Mouse (Mus musculus): ENCODE results near the gene Oasl2. TPM values are rescaled to one million over a fixed set of nuclear protein-coding genes. Genes with fewer than 3 reads are reported as not detected.
A peak's percentile ranks its signal among the peaks of the same experiment; 100 is the strongest.
"Not testable (repeated sequence)": the region's sequence is repeated elsewhere in the genome, so short reads cannot be mapped to it uniquely, and the experiment has no call there.

The Oasl2 gene
- 1 to 10 TPM; 1.3 to 9.8 (median 4.7) TPM for total RNA-seq (2022)

DNA sequence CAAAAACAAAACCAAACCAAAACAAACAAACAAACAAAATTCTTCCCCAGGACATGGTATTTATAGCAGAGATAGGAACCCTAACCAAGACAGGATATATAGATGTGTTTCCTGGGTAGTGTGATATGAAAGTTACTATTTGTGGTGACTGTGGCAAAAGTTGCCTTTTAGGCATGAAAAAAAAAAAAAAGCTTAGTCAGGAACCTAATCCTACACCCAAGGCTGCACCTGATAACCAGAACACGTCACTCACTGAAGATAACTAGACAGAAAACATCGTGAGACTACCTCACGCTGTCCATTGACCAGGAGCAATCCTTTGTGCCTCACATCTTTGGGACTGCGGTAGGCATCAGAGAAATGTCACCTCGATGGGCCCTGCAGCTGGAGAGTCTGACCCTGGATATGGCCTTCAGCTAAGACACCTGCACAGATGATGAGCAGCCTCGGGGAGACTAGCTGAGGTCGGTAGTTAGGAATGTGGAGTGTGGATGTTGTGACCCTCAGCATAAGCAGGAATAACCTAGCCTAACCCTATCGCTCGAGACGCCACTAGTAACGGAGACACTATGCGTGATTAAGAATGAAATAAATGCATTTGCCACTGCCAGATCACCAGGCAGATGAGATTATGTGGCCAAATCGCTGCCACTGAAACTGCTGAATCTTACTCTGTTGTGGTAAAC lies at the start of gene Oasl2:
Gene Oasl2 (plus strand): TSS at position 249 of the 686 bp plus-strand sequence.
- no peak for DNase-seq (ENCODE audit: low spot score in 2 of 2)

DNA sequence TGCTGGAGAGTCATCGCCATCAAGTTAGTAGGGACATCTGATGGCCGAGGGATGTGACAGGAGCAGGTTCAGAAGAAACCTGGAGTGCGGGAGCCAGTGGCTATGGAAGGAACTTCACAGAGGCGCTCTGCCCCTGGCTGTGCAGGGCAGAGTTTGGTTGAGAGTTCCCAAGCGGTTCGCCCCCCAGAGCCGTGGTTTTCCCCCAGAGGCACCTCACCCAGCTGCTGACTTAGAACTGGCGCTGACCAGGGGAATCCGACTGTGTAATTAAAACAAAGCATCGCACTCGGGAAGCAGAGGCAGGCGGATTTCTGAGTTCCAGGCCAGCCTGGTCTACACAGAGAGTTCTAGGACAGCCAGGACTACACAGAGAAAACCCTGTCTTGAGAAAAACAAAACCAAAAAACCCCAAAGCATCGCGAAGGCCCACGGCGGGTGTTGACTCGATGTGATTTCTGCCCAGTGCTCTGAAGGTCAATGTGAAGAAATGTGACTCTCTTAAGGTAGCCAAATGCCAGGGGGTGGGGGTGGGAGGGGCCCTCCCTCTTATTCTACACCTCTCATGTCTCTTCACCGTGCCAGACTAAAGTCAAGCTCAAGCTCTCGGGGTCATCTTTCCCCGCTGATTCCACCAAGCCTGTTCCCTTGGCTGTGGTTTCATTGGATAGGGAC lies 45.0 kb upstream of the Oasl2 start:
- no peak for DNase-seq (ENCODE audit: low spot score in 2 of 2)

DNA sequence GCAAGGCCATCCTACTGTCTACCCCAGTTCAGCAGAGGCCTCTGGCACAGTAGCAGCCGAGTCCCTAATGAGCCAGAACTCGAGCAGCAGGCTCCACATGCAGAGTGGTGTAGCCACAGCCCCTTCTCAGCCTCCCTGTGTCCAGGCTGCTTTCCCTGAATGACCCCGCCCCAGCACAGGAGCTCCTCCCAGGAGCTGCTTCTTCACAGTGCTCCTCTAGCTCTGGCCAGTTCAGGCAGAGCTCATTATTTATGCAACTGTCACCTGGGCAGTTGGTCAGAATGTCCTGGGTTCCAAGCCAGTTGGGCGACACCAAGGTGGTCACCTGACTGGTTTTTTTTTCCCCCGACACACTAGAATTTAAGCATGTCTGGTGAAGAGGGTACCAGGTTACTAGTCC lies 43.4 kb upstream of the Oasl2 start, which contains the start of gene 4930519G04Rik:
Gene 4930519G04Rik (plus strand): TSS at position 301 of the 400 bp plus-strand sequence.
- DNase-seq (ENCODE audit: low spot score in 2 of 2): not testable (repeated sequence)

DNA sequence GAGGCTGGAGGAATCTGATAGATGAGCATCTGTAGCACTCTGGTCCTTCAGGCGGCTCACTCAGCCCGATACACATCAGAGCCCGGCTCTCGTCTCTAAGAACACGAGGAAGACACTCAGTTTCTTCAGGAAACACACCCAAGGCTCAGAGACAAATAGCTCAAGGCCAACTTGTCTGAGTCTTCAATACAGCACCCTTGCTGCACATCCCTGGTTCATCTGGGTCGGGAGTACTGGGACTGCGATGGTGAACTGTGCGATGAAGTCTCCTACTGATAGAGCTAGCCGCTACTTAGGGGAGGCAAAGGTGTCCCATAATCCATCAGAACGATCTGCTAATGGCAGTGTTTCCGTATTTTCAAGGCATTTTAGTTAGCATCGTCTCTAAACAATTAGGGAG lies 38.2 kb upstream of the Oasl2 start, which contains the start of gene Gm9936:
Gene Gm9936 (minus strand): TSS at position 101 of the 400 bp plus-strand sequence.
- DNase-seq (ENCODE audit: low spot score in 2 of 2): no peak

DNA sequence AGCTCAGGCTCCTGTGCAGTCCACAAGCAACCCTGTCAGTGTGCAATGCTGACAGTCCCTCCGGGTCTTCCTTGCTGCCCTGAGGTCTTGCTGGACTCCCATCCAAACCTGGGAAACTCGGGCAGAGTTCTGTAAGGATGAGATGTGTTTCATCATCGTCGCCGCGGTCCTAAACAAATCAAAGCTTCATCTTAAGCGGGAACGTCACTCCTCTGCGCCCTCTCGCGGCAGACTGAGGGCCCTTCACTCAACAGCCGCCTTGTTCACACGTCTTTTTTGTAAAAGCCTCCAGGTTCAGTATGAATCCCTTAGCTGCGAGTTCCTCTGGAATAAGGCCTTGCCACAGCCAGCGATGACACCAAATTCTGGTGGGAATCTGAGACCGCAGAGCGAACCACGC lies 37.5 kb upstream of the Oasl2 start:
- DNase-seq (ENCODE audit: low spot score in 2 of 2): peak; percentile 38 to 72

DNA sequence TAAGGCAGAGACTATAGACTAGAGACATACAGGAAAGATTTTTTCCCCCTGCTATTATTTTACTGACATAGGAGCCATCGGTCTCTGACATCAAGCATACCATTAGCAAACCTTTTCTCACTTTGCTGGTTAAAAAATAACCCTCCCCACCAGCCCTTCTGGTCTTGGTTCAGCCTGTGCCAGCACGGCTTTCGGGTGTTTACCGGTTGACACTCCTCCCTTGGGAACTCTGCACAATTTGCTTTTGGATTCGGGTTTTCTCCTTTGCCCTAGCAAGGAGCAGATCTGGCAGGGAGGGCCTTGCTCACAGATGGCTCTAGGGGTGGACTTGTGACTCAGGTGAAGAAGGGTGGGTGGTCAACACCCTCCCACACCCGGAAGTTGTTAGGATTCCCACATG lies 35.0 kb upstream of the Oasl2 start:
- DNase-seq (ENCODE audit: low spot score in 2 of 2): no peak

DNA sequence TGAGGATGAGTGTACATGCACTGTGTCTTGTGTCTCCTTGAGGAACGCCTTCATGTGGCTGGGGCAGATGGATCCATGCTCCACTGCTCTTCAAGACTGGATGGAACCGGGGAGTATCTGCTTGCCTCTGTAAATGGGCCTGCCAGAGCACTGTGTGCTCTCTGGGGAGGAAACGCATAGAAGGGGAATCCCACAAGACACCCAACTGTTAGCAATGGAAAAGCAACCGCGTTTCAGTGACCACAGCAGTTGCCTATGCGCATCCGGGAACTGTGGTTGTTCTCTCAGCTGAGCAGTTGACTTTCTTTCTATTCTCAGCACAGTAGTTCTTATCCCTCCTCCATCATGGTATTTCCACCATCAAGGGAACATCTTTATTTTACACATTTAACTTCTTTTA lies 31.9 kb upstream of the Oasl2 start:
- DNase-seq (ENCODE audit: low spot score in 2 of 2): no peak

DNA sequence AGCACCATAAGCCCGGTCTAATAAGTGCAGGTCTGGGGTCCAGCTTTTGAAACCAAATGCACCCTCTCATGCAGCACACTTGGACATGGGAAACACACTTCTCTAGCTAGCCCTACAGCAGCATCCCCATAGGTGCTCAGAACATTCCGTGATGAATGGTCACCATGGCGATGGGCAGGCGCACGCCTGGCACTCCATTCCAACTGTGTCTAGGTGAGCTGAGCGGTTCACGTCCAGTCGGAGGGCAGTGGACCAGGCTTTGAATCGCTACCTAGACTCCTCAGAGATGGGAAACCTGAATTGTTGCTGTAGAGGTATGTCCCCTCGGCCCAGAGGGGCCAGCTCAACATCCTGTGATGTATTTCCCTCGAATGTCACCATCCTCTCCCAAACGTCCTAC lies 31.5 kb upstream of the Oasl2 start:
- no peak for DNase-seq (ENCODE audit: low spot score in 2 of 2)

DNA sequence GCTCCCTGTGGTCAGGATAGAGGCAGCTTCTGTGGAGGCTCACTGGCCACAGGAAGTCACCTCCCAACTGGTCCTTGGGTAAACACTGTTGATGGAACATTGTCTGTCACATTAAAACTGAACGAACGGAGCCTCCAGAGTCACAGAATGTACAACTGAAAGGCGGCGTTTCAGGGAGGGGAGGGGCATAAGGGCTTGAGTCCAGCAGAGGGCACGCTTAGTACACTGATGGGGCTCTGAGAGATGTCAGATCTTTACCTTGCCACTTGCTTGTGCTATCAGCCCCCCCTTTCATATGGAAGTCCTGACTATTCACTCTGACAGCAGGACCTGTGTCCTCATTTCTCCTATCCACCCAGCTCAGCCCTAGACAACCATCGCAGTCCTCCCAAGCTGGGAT lies 20.9 kb upstream of the Oasl2 start:
- no peak for DNase-seq (ENCODE audit: low spot score in 2 of 2)

DNA sequence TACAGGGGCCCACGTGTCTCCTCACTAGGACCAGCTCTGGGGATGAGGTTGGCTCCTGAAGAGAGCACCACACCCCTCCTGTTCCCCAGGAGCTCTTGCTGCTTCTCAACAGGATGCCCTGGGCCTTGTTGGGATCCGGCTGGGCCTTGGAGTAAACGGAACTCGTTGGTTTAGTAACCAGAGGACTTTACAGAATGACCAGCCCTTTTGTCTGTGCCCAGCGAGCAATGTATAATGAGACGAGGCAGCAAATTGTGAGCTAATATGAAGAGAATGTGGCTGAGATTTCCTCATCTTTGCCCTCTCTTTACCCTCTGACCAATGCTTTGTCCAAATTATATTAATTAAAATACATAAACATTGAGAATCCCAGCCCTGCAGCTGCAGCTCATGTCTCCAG lies 20.4 kb upstream of the Oasl2 start:
- DNase-seq (ENCODE audit: low spot score in 2 of 2): no peak

DNA sequence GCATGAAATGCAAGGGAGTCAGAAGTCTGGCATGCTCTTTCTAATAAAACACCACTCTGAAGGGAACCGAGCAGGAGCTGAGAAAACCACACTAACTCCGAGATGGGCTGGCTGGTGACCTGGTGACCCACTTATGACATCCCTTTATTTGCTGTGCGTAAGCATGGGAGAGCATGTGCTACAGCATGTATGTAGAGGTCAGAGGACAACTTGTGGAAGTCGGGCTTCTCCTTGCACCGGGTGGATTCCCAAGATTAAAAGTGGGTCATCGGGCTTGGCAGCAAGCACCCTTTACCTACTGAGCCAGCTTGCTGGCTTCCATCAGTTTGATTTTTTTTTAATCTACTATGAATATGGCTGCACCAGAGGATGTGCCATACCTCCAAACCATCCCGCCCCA lies 19.2 kb upstream of the Oasl2 start:
- no peak for DNase-seq (ENCODE audit: low spot score in 2 of 2)

DNA sequence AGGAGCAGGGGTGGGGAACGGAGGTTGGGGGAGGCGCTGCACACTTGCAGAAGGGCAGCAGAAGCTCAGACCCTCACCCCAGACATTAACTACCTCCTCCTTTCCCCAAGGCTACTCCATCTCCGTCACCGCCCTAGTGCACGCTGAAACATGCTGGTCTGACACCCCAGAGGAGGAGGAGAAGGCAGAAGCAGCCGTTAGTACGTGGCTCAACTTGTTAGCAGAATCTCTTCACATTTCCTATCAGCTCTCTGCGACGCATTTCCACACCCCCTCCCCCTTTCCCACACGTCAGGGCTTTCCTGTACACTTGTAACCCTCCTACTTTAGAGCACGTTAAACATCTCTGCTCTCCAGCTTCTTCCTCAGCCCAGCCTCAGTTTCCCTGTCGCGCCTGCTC lies 17.3 kb upstream of the Oasl2 start:
- no peak for DNase-seq (ENCODE audit: low spot score in 2 of 2)

DNA sequence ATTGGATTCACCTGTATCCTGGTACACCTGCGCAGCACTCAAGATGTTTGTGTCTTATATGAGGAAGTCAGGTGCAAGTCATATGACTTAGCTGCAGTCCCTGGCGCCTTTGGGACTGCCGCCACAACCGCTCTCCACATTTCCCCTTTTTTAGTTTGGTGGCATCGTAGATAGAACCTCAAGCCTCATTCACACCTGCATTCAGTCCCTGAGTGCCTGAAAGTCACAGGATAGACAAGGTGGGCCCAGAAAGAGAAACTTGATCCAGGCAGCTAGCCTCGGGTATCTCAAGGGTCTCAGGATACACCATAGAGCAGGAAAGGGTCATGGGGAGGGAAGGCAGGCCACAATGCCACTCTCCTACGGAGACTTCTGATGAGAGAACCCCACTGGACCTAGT lies 14.4 kb upstream of the Oasl2 start:
- DNase-seq (ENCODE audit: low spot score in 2 of 2): not testable (repeated sequence)

DNA sequence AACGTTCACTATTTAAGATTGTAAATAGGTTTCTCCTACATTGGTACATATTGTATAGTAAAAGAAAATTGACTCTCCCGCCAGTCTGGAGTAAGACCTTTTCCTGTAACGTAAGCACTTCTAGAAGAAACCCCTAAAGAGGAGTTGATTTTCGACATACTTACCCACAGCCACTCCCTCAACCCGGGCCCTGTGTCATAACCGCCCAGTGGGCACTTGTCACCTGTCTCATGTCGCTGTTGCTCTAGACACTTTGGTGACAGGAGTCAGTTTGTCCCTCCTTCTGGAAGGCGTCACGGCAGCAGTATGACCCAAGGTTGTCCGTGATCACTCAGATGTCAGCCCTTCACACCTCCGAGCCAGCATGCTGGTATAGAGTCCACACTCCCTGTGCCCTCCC lies 13.7 kb upstream of the Oasl2 start:
- no peak for DNase-seq (ENCODE audit: low spot score in 2 of 2)

DNA sequence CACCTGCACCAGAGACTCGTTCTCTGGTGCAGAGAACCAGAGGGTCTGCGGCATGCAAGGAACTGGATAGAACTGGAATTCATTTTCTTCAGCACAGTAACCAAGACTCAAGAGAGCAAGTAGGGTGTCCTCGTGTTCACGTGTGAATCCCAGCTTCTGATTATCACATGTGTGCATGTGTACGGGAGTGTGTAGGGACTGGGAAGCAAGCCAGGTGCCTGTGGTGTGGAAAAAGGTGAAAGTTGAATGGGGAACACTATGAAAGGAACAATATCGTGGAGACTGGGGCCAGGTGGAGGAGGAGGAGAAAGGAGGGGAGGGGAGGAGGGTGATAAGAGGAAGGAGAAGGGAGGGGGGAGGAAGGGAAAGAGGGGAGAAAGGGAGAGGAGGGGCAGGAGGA lies 9.9 kb upstream of the Oasl2 start:
- DNase-seq (ENCODE audit: low spot score in 2 of 2): no peak

DNA sequence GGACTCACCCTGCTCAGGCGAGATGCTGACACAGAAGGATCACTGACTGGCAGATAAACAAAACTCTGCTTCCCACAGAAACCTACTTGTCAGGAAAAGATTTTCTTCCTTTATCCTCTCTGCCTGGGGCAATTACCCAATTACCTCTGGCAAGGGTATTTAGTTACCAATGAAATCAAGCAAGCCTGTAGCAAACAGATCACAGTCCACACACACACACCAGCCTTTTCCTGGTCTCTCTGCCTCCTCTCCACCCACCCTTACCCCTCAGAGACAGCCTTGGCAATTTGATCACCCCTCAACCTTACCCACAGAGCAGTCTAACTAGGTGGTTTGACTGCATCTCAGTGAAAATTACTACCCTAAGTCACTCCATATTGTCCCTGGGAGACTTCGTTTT lies 7.7 kb upstream of the Oasl2 start:
- no peak for DNase-seq (ENCODE audit: low spot score in 2 of 2)

DNA sequence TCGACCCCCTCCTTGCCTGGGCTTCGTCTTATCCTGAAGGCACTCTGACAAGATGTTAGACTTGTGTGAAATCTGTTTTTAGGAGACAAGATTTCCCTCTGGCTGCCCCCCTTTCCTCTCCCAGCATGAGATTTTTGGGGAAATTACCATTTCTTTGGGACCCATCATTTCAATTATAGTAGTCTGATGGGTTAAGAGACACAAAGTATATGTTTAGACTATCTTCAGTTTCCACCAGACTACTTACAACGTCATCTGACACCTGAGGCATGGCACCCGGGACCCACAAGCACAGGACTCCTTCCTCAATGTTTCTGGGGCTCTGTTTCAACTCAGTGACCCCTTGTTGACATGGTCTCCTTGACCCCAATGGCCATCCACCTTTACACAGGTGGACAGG lies 1.2 kb upstream of the Oasl2 start:
- no peak for DNase-seq (ENCODE audit: low spot score in 2 of 2)

DNA sequence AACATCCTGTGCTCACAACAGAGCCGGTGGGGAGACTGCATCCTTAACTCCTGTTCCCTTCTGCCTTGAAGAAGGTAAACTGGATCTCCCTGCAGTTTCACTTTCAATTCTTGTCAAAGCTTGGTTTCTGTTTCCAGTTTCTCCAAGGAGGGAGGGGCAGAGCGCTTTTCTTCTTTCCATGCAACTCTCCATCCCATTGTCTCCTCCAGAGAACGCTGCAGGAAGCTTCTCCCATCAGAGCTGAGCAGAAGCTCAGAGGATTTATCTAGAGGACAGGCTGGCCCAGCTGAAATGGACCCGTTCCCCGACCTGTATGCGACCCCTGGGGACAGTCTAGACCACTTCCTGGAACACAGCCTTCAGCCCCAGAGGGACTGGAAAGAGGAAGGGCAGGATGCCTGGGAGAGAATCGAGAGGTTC lies 648 bp downstream of the Oasl2 start:
- DNase-seq (ENCODE audit: low spot score in 2 of 2): no peak

DNA sequence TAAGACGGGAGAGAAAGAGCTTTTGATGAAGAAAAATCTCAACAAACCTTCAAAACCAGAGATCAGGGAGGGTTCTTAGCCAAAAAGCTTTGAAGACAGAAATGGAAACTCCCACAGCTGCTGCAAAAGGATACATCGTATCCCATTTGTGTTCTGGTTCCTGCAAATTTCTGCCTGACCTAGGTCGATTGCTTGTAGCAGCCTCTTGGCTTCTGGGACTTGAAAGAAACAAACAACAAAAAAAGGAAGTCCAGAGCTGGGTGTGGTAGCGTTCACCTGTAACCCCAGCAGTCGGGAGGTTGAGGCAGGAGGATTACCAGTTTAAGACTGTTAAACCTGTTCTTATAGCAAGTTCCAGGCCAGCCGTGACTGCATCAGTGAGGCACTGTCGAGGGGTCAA lies 2.1 kb downstream of the Oasl2 start:
- no peak for DNase-seq (ENCODE audit: low spot score in 2 of 2)

DNA sequence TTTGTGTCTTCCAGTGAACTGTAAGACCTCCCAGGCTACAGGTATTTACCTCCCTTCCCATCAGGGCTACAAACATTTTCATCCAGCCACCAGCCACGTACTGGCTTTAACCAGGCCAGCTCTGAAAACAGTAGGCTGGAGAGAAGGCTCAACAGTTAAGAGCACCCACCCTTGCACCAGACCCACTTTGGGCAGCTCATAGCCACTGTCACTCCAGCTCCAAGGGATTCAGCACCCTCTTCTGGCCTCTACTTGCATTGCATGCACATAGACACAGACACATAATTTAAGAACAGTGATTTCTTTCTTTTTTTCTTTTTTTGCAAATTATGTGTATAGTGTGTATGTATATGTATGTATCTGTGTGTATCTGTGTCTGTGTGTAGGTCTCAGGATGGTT lies 5.7 kb downstream of the Oasl2 start:
- no peak for DNase-seq (ENCODE audit: low spot score in 2 of 2)

DNA sequence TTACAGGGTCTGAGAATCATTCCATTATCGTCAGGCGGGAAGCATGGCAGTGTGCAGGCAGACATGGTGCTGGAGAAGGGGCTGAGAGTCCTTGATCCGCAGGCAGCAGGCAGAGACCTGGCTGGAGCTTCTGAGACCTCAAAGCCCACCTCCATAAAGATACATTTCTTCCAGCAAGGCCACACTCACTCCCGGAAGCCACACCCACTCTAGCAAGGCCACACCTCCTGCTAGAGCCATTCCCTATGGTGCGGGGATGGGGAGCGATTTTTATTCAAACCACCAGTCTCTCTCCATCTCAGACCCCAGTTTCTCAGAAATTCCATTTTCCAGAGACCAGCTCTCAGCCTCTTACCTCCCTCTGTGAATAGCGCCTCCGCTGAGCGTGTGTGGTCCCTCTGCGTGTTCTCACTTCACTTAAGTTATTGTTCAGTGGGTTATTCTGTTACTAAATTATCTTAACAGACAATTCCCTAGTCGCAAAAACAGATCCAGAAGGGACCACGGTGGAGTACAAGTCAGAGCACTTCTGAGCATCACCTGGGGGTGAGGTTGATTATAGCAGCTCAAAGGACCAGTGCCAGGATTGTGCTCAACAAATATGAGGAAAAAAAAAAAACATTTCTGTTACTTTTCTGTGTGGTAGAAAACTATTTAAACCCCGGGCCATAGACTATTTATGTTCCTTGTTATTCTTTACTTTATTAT lies 12.0 kb downstream of the Oasl2 start:
- DNase-seq (ENCODE audit: low spot score in 2 of 2): no peak

DNA sequence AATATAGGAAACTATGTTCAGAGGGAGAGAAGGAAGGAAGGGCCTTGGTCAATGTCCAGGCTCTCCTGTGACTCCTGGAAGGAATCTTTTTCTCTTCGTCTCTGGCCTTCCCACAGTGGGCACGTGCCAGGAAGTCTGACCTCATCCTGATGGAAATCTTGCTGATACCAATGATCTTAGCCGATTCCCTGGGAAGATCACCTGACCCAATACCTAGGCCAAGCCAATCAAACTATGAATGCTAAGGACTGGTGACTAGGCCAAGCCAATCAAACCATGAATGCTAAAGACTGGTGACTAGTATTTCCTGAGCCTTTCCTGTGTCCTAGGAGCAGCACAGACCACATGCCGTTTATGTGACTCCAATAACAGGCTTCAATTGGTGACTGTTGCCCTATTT lies 16.9 kb downstream of the Oasl2 start:
- no peak for DNase-seq (ENCODE audit: low spot score in 2 of 2)

DNA sequence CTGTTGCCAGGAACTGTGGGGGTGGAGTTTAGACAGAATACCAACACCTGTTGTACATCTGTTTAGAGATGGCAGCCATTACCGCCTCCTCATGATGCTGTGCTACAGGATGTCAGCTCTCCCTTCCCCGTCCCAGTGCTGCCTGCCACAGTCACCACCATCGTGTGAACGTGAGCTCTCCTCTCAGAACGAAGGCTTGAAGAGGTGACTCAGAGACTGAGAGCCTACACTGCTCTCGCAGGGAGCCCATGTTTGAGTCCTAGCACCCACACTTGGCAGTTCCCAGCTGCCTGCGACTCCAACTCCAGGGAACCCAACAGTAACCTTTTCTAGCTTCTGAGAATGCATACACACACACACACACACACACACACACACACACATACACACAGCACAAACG lies 18.1 kb downstream of the Oasl2 start:
- peak; percentile 11 to 33 for DNase-seq (ENCODE audit: low spot score in 2 of 2)
